Mouse (Mus musculus) midbrain, postnatal 0 days (tissue): ENCODE results near the gene Igsf8. TPM values are rescaled to one million over a fixed set of nuclear protein-coding genes. Genes with fewer than 3 reads are reported as not detected.

Experiments
- ATAC-seq: fragments of 200-750 bp; cut with Nextera tagmentation; 2 replicates; pipeline ENCODE4 v1.8.0; 2017; ENCODE audit warnings: moderate number of reproducible peaks, mild to moderate bottlenecking, moderate TSS enrichment, moderate library complexity; ENCODE audit not compliant: low FRiP score
- DNase-seq: peaks from one replicate; pipeline ENCODE4 v3.0.0-alpha.2; 2015; ENCODE audit warnings: low spot score
- H3K27ac ChIP-seq: fragments of 300-500 bp; sonication (generic); 2 replicates; pipeline ENCODE4 v1.5.1; 2014; ENCODE audit warnings: low read depth, mild to moderate bottlenecking, low read length, mixed read lengths
- H3K27me3 ChIP-seq: fragments of 300-500 bp; sonication (generic); 2 replicates; pipeline ENCODE4 v1.6.1; 2014; ENCODE audit warnings: low read length, control low read depth, mixed read lengths; ENCODE audit not compliant: insufficient read depth
- H3K36me3 ChIP-seq: fragments of 300-500 bp; sonication (generic); 2 replicates; pipeline ENCODE4 v1.6.1; 2014; ENCODE audit warnings: low read length, control low read depth, mixed read lengths; ENCODE audit not compliant: insufficient read depth
- H3K4me1 ChIP-seq: fragments of 300-500 bp; sonication (generic); 2 replicates; pipeline ENCODE4 v1.6.1; 2014; ENCODE audit warnings: mild to moderate bottlenecking, control low read depth, antibody characterized with exemption, low read length, mixed read lengths; ENCODE audit not compliant: insufficient read depth
- H3K4me2 ChIP-seq: fragments of 300-500 bp; sonication (generic); 2 replicates; pipeline ENCODE4 v1.6.1; 2014; ENCODE audit warnings: low read depth, mild to moderate bottlenecking, low read length, mixed read lengths; ENCODE audit not compliant: poor library complexity, severe bottlenecking
- H3K4me3 ChIP-seq: fragments of 300-500 bp; sonication (generic); 2 replicates; pipeline ENCODE4 v1.5.1; 2014; ENCODE audit warnings: low read depth, mild to moderate bottlenecking, low read length, moderate library complexity
- H3K9ac ChIP-seq: fragments of 300-500 bp; sonication (generic); replicated peaks from 2 replicates; pipeline ENCODE4 v1.6.1; 2014; ENCODE audit warnings: mild to moderate bottlenecking, low read length, moderate library complexity, mixed read lengths; ENCODE audit not compliant: poor library complexity, severe bottlenecking
- H3K9me3 ChIP-seq: fragments of 300-500 bp; sonication (generic); 2 replicates; pipeline ENCODE4 v1.6.1; 2016; ENCODE audit warnings: low read length, control low read depth
- CTCF ChIP-seq: IDR thresholded peaks from 2 replicates; pipeline ENCODE4 v1.5.1; 2016; ENCODE audit warnings: antibody characterized with exemption, mild to moderate bottlenecking
- WGBS: fragments of 180-500 bp; shearing (Covaris S2); extraction: QIAGEN DNeasy Blood & Tissue Kit; methylation state at CpG from one replicate; pipeline ENCODE4 v1.1.7; 2014; 5-methylcytosine and 5-hydroxymethylcytosine counted together
- polyA plus RNA-seq: library from polyadenylated mRNA; unstranded; fragments of >200 nt; fragmentation: Nextera tagmentation; extraction: Ambion mirVana; gene quantifications from 2 replicates; pipeline ENCODE4 v1.2.1, GENCODE M21; 2015
- total RNA-seq: library from RNA; depleted of rRNA; stranded (reverse); fragments of >200 nt; gene quantifications from 2 replicates; pipeline ENCODE4 v1.2.3, GENCODE M21; 2014

The Igsf8 gene
- total and polyA plus RNA-seq, 2 experiments from 2014 or later = 79.6 to 114 TPM

DNA sequence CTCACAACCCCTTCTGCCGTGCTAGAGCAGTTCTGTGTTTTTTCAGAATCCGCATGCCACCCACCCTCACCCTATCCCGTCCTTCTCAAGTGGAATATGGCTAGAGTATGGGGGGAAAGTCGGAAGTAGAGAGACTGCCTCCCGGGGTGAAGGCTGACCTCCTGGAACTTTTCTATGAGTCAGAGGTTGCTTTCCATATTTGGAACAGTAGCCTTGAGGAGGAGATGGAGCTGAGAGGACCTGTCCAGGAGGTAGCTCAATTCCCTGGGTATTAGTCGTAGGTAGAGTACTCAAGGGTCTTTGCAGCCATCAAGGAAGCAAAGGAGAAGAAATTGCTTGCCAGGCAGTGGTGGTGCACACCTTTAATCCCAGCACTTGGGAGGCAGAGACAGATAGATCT lies 90.6 kb downstream of the Igsf8 start:
- WGBS = 76% methylated on average over 6 of the region's 6 CpGs
- Histone ChIP-seq H3K4me1 (no peaks in the 10 kb centered on the region), H3K9ac (no peak overlapping the region), H3K4me3 (no peak overlapping the region), H3K27me3 (no peaks in the 10 kb centered on the region), H3K9me3 (no peaks in the 10 kb centered on the region), H3K4me2 (no peak overlapping the region), H3K27ac (no peak overlapping the region), H3K36me3 (no peaks in the 10 kb centered on the region)
- TF ChIP-seq CTCF = no peak
- DNase-seq (no peak), ATAC-seq (no peak)

DNA sequence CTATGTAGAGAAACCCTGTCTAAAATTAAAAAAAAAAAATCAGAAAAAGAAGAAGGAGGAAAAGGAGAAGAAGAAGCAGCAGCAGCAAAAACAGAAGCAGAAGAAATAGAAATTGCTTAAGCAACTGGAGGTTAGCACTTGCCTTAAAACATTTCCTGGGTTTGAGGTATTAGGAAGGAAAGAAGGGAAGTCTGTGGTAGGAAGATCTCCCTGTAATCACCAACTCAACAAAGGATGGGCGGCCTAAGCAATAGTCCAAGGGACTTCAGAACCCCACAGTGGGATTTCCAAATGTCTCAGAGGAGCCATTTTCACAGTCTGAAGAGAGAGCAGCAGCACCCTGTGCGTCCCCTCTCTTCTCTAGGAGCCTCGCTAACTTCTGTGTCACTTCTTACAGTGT lies 91.0 kb downstream of the Igsf8 start:
- H3K4me3 ChIP-seq = no peak overlapping the region
- DNase-seq (no peak), ATAC-seq (no peak)
- no peaks in the 10 kb centered on the region for H3K9me3 ChIP-seq
- no peaks in the 10 kb centered on the region for H3K36me3 ChIP-seq
- H3K4me1 ChIP-seq = no peaks in the 10 kb centered on the region
- H3K27ac ChIP-seq = no peak overlapping the region
- WGBS = 87% methylated on average over 3 of the region's 3 CpGs
- H3K4me2 ChIP-seq = no peak overlapping the region
- no peaks in the 10 kb centered on the region for H3K27me3 ChIP-seq
- TF ChIP-seq CTCF = no peak
- H3K9ac ChIP-seq = no peak overlapping the region

DNA sequence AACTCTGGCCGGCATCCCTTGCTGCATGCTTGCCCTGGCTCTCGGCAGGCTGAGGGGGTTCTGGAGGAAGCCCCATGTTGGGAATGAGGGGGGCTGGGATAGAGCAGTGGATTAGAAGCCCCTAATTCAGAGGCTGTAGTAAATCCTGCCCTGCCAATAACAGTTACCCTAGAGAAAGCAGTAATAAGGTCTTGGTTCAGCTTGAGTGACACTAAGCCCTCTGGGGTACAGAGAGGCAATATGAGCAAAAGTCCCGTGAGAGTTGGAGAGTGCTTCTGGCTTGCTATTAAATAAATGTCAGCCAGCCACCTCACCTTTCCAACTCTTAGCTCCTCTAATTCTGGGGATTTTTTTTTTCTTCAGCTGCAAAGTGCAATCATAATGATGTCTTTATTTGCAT lies 93.9 kb downstream of the Igsf8 start:
- 15% methylated on average over 3 of the region's 3 CpGs for WGBS
- no peak for TF ChIP-seq CTCF
- Histone ChIP-seq H3K9ac (0 out of 2 replicates have a peak overlapping the region, but pooled peaks have one; percentile 13), H3K4me3 (no peak overlapping the region), H3K27ac (peak overlapping the region; percentile 43), H3K4me2 (no peak overlapping the region), H3K27me3 (no peaks in the 10 kb centered on the region), H3K36me3 (no peaks in the 10 kb centered on the region), H3K9me3 (no peaks in the 10 kb centered on the region), H3K4me1 (no peaks in the 10 kb centered on the region)
- no peak for DNase-seq
- ATAC-seq = peak; percentile 36; the same call in 1 of the 2 replicates

DNA sequence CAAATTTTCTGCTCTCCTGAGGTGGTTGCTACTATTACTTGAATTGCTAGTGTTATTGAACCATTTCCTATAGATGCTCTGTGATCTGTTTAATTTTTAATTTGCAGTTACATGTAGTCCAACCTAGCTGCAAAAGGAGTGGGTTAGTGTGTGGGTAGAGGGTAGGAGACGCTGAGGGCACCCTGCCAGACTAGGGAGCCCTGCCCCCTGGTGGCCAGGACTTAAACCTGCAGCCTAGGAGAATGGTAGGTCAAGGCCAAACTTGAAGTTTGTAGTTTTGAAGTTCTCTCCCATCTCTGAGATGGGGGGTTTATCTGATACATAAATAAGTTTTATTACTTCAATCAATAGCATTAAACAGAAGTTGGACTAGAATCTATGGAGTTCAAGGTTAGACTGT lies 96.1 kb downstream of the Igsf8 start:
- 0% methylated on average over 1 of the region's 1 CpGs for WGBS
- Histone ChIP-seq H3K36me3 (no peaks in the 10 kb centered on the region), H3K4me3 (no peak overlapping the region), H3K9ac (no peak overlapping the region), H3K4me1 (no peaks in the 10 kb centered on the region), H3K27ac (no peak overlapping the region), H3K4me2 (no peak overlapping the region), H3K9me3 (no peaks in the 10 kb centered on the region), H3K27me3 (no peaks in the 10 kb centered on the region)
- DNase-seq (peak; percentile 50), ATAC-seq (no peak)
- TF ChIP-seq CTCF = peak; percentile 84

DNA sequence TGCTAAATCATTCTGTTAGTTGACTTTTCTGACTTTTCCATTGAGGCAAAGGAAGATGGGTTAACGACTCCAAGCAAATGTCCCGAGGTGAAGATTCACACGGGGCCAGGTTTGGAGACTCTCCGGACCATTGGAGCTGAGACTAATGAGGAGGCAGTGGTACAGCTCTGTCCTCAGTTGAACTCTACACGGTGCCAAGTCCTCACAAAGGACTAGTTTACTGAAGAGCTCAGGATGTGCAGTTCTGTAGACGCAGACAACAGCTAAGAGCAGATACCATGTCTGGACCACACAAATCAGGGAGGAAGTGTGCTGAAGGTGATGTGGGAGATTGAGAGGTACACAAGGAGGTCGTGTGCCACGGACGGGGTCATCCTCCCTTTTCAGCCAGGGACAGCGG lies 96.9 kb downstream of the Igsf8 start:
- DNase-seq = no peak
- no peaks in the 10 kb centered on the region for H3K4me1 ChIP-seq

DNA sequence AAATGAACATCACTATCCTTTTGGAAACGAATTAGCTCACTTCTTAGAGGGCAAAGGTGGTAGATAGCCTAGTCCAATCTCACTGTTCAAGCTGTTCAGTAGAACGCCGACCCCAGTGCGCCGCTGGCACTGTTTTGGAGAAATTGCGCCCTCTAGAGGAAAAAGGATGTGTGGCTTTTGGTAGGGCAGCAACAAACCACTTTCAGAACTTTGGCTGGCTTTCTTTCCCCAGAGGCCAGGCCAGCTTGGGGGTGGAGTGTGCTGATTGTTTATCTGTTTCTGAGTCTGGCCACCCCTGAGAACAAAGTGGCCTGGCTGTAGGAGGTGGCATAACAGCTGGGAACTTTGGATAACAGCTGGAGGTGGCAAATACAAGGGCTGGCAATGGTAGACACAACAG lies 103.2 kb downstream of the Igsf8 start:
- ATAC-seq (peak; percentile 60), DNase-seq (peak; percentile 80)
- Histone ChIP-seq H3K9ac (no peak overlapping the region), H3K4me1 (no peaks in the 10 kb centered on the region), H3K4me3 (no peak overlapping the region), H3K4me2 (no peak overlapping the region), H3K27me3 (no peaks in the 10 kb centered on the region), H3K27ac (no peak overlapping the region), H3K36me3 (no peaks in the 10 kb centered on the region), H3K9me3 (no peaks in the 10 kb centered on the region)
- WGBS = 10% methylated on average over 6 of the region's 6 CpGs
- TF ChIP-seq CTCF = peak; percentile 83

More for the DNA sequence above, 96.9 kb downstream of the Igsf8 start:
- Histone ChIP-seq H3K36me3 (no peaks in the 10 kb centered on the region), H3K4me2 (no peak overlapping the region), H3K27me3 (no peaks in the 10 kb centered on the region), H3K27ac (no peak overlapping the region), H3K9me3 (no peaks in the 10 kb centered on the region), H3K4me3 (no peak overlapping the region), H3K9ac (no peak overlapping the region)
- no peak for ATAC-seq
- WGBS = 58% methylated on average over 10 of the region's 10 CpGs
- TF ChIP-seq CTCF = no peak
